Mouse (Mus musculus): ENCODE measurements around the gene Gm4559. TPM values are rescaled to one million over a fixed set of nuclear protein-coding genes. Genes with fewer than 3 reads are reported as not detected.
"Not testable (repeated sequence)": the region's sequence is repeated elsewhere in the genome, so short reads cannot be mapped to it uniquely, and the experiment has no call there.

The Gm4559 gene
- polyA plus RNA-seq, 1 experiment from 2014 or later = not detected

DNA sequence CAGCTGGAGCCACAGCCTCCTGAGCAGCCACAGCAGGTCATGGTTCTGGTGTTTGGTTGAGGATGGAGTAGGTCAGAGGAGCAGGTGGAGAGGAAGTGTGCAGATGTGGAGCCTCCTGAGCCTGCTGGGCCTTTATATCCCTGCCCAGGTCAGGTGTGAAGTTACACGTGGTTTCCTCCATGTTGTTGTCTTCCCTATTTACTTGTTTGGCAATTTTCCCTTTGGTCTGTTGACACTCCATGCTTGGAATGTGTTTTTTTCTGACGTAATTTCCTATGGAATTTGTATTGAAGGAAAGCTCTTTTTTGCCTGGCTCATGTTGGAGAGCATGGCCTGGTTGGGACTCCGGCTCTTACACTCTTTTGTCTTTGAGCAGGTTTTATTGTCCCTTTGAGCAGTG, 44.3 kb downstream of the Gm4559 start, which contains the start of gene Krtap5-5:
Gene Krtap5-5 (minus strand): TSS at position 101 of the 400 bp plus-strand sequence.
- H3K9me3 ChIP-seq (ENCODE audit: control insufficient read depth, low read length); ATAC-seq (ENCODE audit: low read depth); H3K36me3 ChIP-seq (ENCODE audit: control insufficient read depth, insufficient read depth, low read length); H3K4me3 ChIP-seq (ENCODE audit: low read depth, low read length); H3K27ac ChIP-seq (ENCODE audit: low read depth, low read length); H3K9ac ChIP-seq (replicated peaks; ENCODE audit: low read depth, low read length); H3K4me1 ChIP-seq (ENCODE audit: control insufficient read depth, insufficient read depth, low read length); H3K4me2 ChIP-seq (ENCODE audit: low read depth, low read length); H3K27me3 ChIP-seq (ENCODE audit: control insufficient read depth, insufficient read depth, low read length): not testable (repeated sequence)
- WGBS = 39% methylated on average over 3 of the region's 3 CpGs

DNA sequence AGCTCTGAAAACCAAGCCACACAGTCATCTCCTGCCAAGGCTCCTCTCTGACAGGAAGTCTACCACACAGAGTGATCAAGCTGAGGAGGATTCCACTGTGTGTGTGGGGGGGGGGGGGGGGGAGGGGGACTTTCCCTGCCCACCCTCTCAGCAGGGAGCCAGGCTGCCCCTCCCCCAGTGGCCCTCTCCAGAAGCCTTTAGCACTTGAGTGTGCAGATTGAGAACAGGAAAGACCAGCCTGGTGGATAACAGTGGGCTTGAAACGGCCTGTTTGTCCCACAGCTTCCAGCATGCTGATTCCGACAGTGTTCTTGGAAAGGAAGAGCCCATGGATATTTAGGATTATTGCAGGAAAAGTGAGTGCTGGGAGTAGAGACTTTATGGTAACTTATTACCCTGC, 49.6 kb downstream of the Gm4559 start:
- no peaks in the 10 kb centered on the region for H3K9me3 ChIP-seq (ENCODE audit: control insufficient read depth, low read length)
- H3K27me3 ChIP-seq (ENCODE audit: control insufficient read depth, insufficient read depth, low read length) = no peaks in the 10 kb centered on the region
- no peaks in the 10 kb centered on the region for H3K36me3 ChIP-seq (ENCODE audit: control insufficient read depth, insufficient read depth, low read length)
- no peaks in the 10 kb centered on the region for H3K4me1 ChIP-seq (ENCODE audit: control insufficient read depth, insufficient read depth, low read length)
- WGBS = 56% methylated on average over 2 of the region's 2 CpGs
- H3K27ac ChIP-seq (ENCODE audit: low read depth, low read length) = no peak overlapping the region
- ATAC-seq (ENCODE audit: low read depth) = no peak
- H3K9ac ChIP-seq (replicated peaks; ENCODE audit: low read depth, low read length) = no peak overlapping the region
- H3K4me2 ChIP-seq (ENCODE audit: low read depth, low read length) = no peak overlapping the region
- H3K4me3 ChIP-seq (ENCODE audit: low read depth, low read length) = no peak overlapping the region

Other genes starting within 250 kb of the Gm4559 start
- 50.5 and 53.5 TPM in 2 replicates for gene Mob2, start 213.3 kb downstream of the Gm4559 start, polyA plus RNA-seq (2014; fragmentation: Nextera tagmentation; extraction: Ambion mirVana)
- 136 and 141 TPM in 2 replicates for gene Dusp8, start 178.5 kb downstream of the Gm4559 start, polyA plus RNA-seq (2014; fragmentation: Nextera tagmentation; extraction: Ambion mirVana)
- gene Gm45618, start 153.6 kb downstream of the Gm4559 start, polyA plus RNA-seq (2014; fragmentation: Nextera tagmentation; extraction: Ambion mirVana) = not detected in 2 replicates
- gene Gm39115, start 138.3 kb downstream of the Gm4559 start, polyA plus RNA-seq (2014; fragmentation: Nextera tagmentation; extraction: Ambion mirVana) = not detected in 2 replicates
- gene Gm45337, start 129.8 kb downstream of the Gm4559 start, polyA plus RNA-seq (2014; fragmentation: Nextera tagmentation; extraction: Ambion mirVana) = not detected in 2 replicates
- not detected in 2 replicates for gene Gm29735, start 117.2 kb downstream of the Gm4559 start, polyA plus RNA-seq (2014; fragmentation: Nextera tagmentation; extraction: Ambion mirVana)
- 0.40 TPM in 1 of 2 replicates, not detected in the other for gene Gm4553, start 108.6 kb downstream of the Gm4559 start, polyA plus RNA-seq (2014; fragmentation: Nextera tagmentation; extraction: Ambion mirVana)
- gene Krtap5-2, start 98.4 kb downstream of the Gm4559 start, polyA plus RNA-seq (2014; fragmentation: Nextera tagmentation; extraction: Ambion mirVana) = not detected in 2 replicates
- not detected in 2 replicates for gene Gm10153, start 84.0 kb downstream of the Gm4559 start, polyA plus RNA-seq (2014; fragmentation: Nextera tagmentation; extraction: Ambion mirVana)
- not detected in 2 replicates for gene Krtap5-3, start 73.0 kb downstream of the Gm4559 start, polyA plus RNA-seq (2014; fragmentation: Nextera tagmentation; extraction: Ambion mirVana)
- not detected in 2 replicates for gene Gm7579, start 62.5 kb downstream of the Gm4559 start, polyA plus RNA-seq (2014; fragmentation: Nextera tagmentation; extraction: Ambion mirVana)
- not detected in 2 replicates for gene Krtap5-5, start 44.4 kb downstream of the Gm4559 start, polyA plus RNA-seq (2014; fragmentation: Nextera tagmentation; extraction: Ambion mirVana)
- gene Gm40460, start 33.3 kb downstream of the Gm4559 start, polyA plus RNA-seq (2014; fragmentation: Nextera tagmentation; extraction: Ambion mirVana) = not detected in 2 replicates
- gene Gm2431, start 16.0 kb downstream of the Gm4559 start, polyA plus RNA-seq (2014; fragmentation: Nextera tagmentation; extraction: Ambion mirVana) = not detected in 2 replicates
- not detected in 2 replicates for gene Krtap5-1, start 22.8 kb upstream of the Gm4559 start, polyA plus RNA-seq (2014; fragmentation: Nextera tagmentation; extraction: Ambion mirVana)
- not detected in 2 replicates for gene Krtap5-4, start 29.2 kb upstream of the Gm4559 start, polyA plus RNA-seq (2014; fragmentation: Nextera tagmentation; extraction: Ambion mirVana)
- gene Ifitm10, start 99.4 kb upstream of the Gm4559 start, polyA plus RNA-seq (2014; fragmentation: Nextera tagmentation; extraction: Ambion mirVana) = 6.0 and 11.2 TPM in 2 replicates
- gene Gm49369, start 108.3 kb upstream of the Gm4559 start, polyA plus RNA-seq (2014; fragmentation: Nextera tagmentation; extraction: Ambion mirVana) = 2.9 TPM in 1 of 2 replicates, not detected in the other
- gene Ctsd, start 113.7 kb upstream of the Gm4559 start, polyA plus RNA-seq (2014; fragmentation: Nextera tagmentation; extraction: Ambion mirVana) = 250 and 288 TPM in 2 replicates
- not detected in 2 replicates for gene Syt8, start 160.5 kb upstream of the Gm4559 start, polyA plus RNA-seq (2014; fragmentation: Nextera tagmentation; extraction: Ambion mirVana)
- 1.4 and 4.3 TPM in 2 replicates for gene Tnni2, start 167.4 kb upstream of the Gm4559 start, polyA plus RNA-seq (2014; fragmentation: Nextera tagmentation; extraction: Ambion mirVana)
- 3.9 and 5.6 TPM in 2 replicates for gene Lsp1, start 186.4 kb upstream of the Gm4559 start, polyA plus RNA-seq (2014; fragmentation: Nextera tagmentation; extraction: Ambion mirVana)
- 2.3 and 4.8 TPM in 2 replicates for gene Tnnt3, start 224.5 kb upstream of the Gm4559 start, polyA plus RNA-seq (2014; fragmentation: Nextera tagmentation; extraction: Ambion mirVana)

Data from neural tube, embryonic 14.5 days (tissue).